Mouse (Mus musculus): ENCODE data around the gene Hist2h3c1.

DNA sequence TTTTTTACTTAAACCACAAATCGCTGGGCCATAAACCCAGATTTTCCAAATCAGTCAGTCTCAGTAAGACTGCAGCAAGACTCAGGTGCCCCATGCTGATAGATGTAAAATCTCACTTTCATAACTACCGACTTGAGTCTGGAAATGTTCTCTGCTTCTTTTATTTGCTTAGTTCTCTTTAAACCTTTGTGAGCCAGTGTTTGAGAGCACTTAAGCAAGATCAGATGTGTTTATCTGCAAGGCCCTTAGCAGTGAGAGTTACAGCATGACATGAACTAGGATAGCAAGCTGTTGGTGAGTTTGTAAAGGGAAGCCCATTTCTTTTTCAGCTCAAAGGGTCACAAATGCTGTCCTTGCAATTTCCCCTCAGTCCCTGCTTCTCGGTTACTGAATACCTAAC is 10.7 kb downstream of the Hist2h3c1 start:
- TF ChIP-seq REST (IDR thresholded peaks at IDR 0.05; ENCODE audit: insufficient read depth, insufficient read length), result no peak
- TF ChIP-seq E2F4 (IDR thresholded peaks at IDR 0.05; ENCODE audit: insufficient read depth), result no peak
- no peak for TF ChIP-seq MYOD1 (IDR thresholded peaks at IDR 0.05; ENCODE audit: control insufficient read depth in 1 of 3, insufficient read length in 2 of 3, low read depth in 2 of 3)
- TF ChIP-seq USF1 (IDR thresholded peaks at IDR 0.05; ENCODE audit: low read depth), result no peak
- TF ChIP-seq POLR2A (IDR thresholded peaks at IDR 0.05; ENCODE audit: insufficient read length, low read depth), result no peak
- no peak for TF ChIP-seq POLR2AphosphoS2 (IDR thresholded peaks at IDR 0.05; ENCODE audit: insufficient read length, low read depth)
- TF ChIP-seq MYOG (IDR thresholded peaks at IDR 0.05; ENCODE audit: control insufficient read depth in 1 of 3, insufficient read depth in 1 of 3, insufficient read length in 2 of 3, low read depth in 2 of 3), result no peak
- no peak for TF ChIP-seq TCF3 (IDR thresholded peaks at IDR 0.05; ENCODE audit: insufficient read length, low read depth)
- TF ChIP-seq MAX (IDR thresholded peaks at IDR 0.05; ENCODE audit: low read depth), result no peak
- no peak for TF ChIP-seq CEBPB (IDR thresholded peaks at IDR 0.05; ENCODE audit: insufficient read depth, poor library complexity, severe bottlenecking)

Data from myocyte (in vitro differentiated cells).